Mouse (Mus musculus) embryonic facial prominence, embryonic 10.5 days (tissue): Measurements from ENCODE around the gene Muc1. TPM values are rescaled to one million over a fixed set of nuclear protein-coding genes. Genes with fewer than 3 reads are reported as not detected.

Source experiments
- DNase-seq: peaks from one replicate; pipeline ENCODE4 v3.0.0-alpha.2; 2017; ENCODE audit warnings: low spot score
- H3K27ac ChIP-seq: fragments of 300-500 bp; sonication (generic); replicated peaks from 2 replicates; pipeline ENCODE4 v1.5.1; 2016; ENCODE audit warnings: mild to moderate bottlenecking
- H3K27me3 ChIP-seq: fragments of 300-500 bp; sonication (generic); replicated peaks from 2 replicates; pipeline ENCODE4 v1.6.1; 2016; ENCODE audit warnings: low read depth, mild to moderate bottlenecking; ENCODE audit not compliant: poor library complexity, severe bottlenecking
- H3K36me3 ChIP-seq: fragments of 300-500 bp; sonication (generic); replicated peaks from 2 replicates; pipeline ENCODE4 v1.6.1; 2016; ENCODE audit warnings: mild to moderate bottlenecking, moderate library complexity
- H3K4me1 ChIP-seq: fragments of 300-500 bp; sonication (generic); 2 replicates; pipeline ENCODE4 v1.6.1; 2016
- H3K4me3 ChIP-seq: fragments of 300-500 bp; sonication (generic); 2 replicates; pipeline ENCODE4 v1.5.1; 2016; ENCODE audit warnings: mild to moderate bottlenecking, moderate library complexity
- H3K9me3 ChIP-seq: fragments of 300-500 bp; sonication (generic); 2 replicates; pipeline ENCODE4 v1.6.1; 2016; ENCODE audit warnings: mild to moderate bottlenecking
- WGBS: fragments of 180-500 bp; shearing (Covaris S2); methylation state at CpG from one replicate; pipeline ENCODE4 v1.1.7; 2016; 5-methylcytosine and 5-hydroxymethylcytosine counted together
- polyA plus RNA-seq: library from polyadenylated mRNA; unstranded; fragments of >200 nt; fragmentation: Nextera tagmentation; extraction: Ambion mirVana; gene quantifications from 2 replicates; pipeline ENCODE4 v1.2.1, GENCODE M21; 2016

The Muc1 gene
- 0.15 and 0.81 TPM in 2 replicates for polyA plus RNA-seq

- H3K36me3 ChIP-seq, result peaks cover 18% of the 10 kb centered on the region
- no peak for DNase-seq
- H3K27ac ChIP-seq, result peak within 1 kb of the TSS; percentile 93
- H3K4me1 ChIP-seq, result peaks cover 72% of the 10 kb centered on the region
- H3K27me3 ChIP-seq, result peaks cover 59% of the 10 kb centered on the region
- peak within 1 kb of the TSS; percentile 78 for H3K4me3 ChIP-seq
- no peaks in the 10 kb centered on the region for H3K9me3 ChIP-seq
- 20% methylated on average over 10 of the region's 10 CpGs for WGBS
Measured at GRCm38 (mm10) chr3:89228836-89229235, at the start of gene Muc1. TSS of gene Muc1 (plus strand) at chr3:89229057.

DNA sequence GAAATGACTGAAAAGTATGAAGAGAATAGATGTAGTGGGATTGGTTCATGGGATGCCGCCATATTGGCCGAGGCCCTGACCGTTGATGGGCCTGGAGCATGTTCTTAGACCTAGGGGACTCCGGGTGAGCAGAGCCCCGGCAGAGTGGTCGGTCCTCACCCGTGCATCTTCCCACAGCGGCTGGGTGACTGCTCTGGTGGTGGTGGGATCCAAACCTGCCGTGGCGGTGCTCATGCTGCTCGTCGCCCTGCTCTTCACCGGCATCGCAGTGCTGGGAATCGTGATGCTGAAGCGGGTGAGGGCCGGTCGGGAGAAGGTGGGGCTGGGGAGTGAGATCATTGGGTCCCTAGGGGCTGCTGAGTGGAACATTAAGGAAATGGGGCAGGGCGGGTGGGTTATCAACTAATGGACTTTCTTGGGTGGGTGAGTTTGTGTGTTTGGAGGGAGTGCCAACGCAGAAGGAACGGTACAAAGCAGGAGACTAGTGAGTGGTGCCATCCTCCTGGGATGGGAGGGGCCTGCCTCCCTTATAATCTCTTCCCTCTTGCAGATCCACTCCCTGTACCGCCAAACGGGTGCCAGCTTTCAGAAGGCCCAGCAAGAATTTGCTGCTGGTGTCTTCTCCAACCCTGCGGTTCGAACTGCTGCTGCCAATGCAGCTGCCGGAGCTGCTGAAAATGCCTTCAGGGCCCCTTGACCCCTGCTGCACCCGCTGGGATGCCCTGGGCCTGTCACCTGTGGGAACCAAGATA, 46.9 kb upstream of the Muc1 start:
- Histone ChIP-seq H3K4me3 (peak overlapping the region; percentile 77; the same call in 1 of the 2 replicates), H3K27ac (no peak overlapping the region)
- no peak for DNase-seq

GRCm38 (mm10) chr3:89182531-89183057, 46.3 kb upstream of the Muc1 start:
- no peak for DNase-seq
- Histone ChIP-seq H3K27ac (peak overlapping the region; percentile 93), H3K4me3 (peak overlapping the region; percentile 77), H3K36me3 (peaks cover 53% of the 10 kb centered on the region), H3K27me3 (peaks cover 11% of the 10 kb centered on the region), H3K4me1 (peaks cover 60% of the 10 kb centered on the region), H3K9me3 (no peaks in the 10 kb centered on the region)
- 54% methylated on average over 7 of the region's 7 CpGs for WGBS

More for the DNA sequence above, 46.9 kb upstream of the Muc1 start:
- peaks cover 47% of the 10 kb centered on the region for H3K36me3 ChIP-seq
- H3K9me3 ChIP-seq, result no peaks in the 10 kb centered on the region
- H3K27me3 ChIP-seq, result peaks cover 4% of the 10 kb centered on the region
- 91% methylated on average over 27 of the region's 27 CpGs for WGBS
- peaks cover 53% of the 10 kb centered on the region for H3K4me1 ChIP-seq

- Histone ChIP-seq H3K4me1 (peaks cover 60% of the 10 kb centered on the region), H3K36me3 (peaks cover 59% of the 10 kb centered on the region), H3K9me3 (no peaks in the 10 kb centered on the region), H3K27me3 (peaks cover 16% of the 10 kb centered on the region), H3K27ac (peak within 1 kb of the TSS; percentile 93), H3K4me3 (peak within 1 kb of the TSS; percentile 77)
- WGBS, result 6% methylated on average over 39 of the region's 39 CpGs
- DNase-seq, result peak; percentile 91
Measured at GRCm38 (mm10) chr3:89183058-89183958, 45.5 kb upstream of the Muc1 start, which contains the start of gene Fam189b. TSS of gene Fam189b (plus strand) at chr3:89183143.

GRCm38 (mm10) chr3:89183959-89184315, 44.9 kb upstream of the Muc1 start:
- WGBS, result 77% methylated on average over 6 of the region's 6 CpGs
- Histone ChIP-seq H3K27ac (peak overlapping the region; percentile 93), H3K36me3 (peaks cover 61% of the 10 kb centered on the region), H3K4me1 (peaks cover 58% of the 10 kb centered on the region), H3K4me3 (peak overlapping the region; percentile 77), H3K9me3 (no peaks in the 10 kb centered on the region), H3K27me3 (peaks cover 21% of the 10 kb centered on the region)
- DNase-seq, result no peak

- WGBS, result 34% methylated on average over 23 of the region's 23 CpGs
- DNase-seq, result no peak
- Histone ChIP-seq H3K27me3 (peaks cover 21% of the 10 kb centered on the region), H3K9me3 (no peaks in the 10 kb centered on the region), H3K4me3 (no peak overlapping the region), H3K36me3 (peaks cover 29% of the 10 kb centered on the region), H3K27ac (no peak overlapping the region), H3K4me1 (peaks cover 55% of the 10 kb centered on the region)
Measured at GRCm38 (mm10) chr3:89187197-89187596, 41.7 kb upstream of the Muc1 start.

GRCm38 (mm10) chr3:89187690-89188477, 41.0 kb upstream of the Muc1 start:
- H3K27me3 ChIP-seq, result peaks cover 21% of the 10 kb centered on the region
- peaks cover 50% of the 10 kb centered on the region for H3K4me1 ChIP-seq
- H3K27ac ChIP-seq, result no peak overlapping the region
- WGBS, result 63% methylated on average over 18 of the region's 18 CpGs
- no peak for DNase-seq
- H3K9me3 ChIP-seq, result no peaks in the 10 kb centered on the region
- H3K4me3 ChIP-seq, result no peak overlapping the region
- H3K36me3 ChIP-seq, result peaks cover 24% of the 10 kb centered on the region

DNA sequence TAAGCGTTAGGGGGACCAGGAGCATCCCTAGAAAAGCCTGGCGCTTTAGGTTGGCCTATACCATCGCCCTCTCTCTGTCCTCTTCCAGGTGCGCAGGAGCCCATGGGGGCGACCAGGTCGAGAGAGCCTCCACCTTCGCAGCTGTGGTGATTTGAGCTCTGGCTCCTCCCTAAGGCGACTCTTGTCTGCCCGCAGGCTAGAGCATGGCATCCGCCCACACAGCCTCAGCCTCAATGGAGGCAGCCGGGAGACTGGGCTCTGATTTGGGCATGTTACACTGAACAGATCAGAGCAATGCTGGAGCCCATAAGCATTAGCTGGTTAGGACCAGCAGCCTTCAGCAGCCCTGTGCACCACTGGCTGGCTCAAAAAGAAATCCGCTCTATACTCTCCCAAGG, 40.4 kb upstream of the Muc1 start:
- Histone ChIP-seq H3K27ac (no peak overlapping the region), H3K36me3 (peaks cover 24% of the 10 kb centered on the region), H3K4me1 (peaks cover 44% of the 10 kb centered on the region), H3K4me3 (0 out of 2 replicates have a peak overlapping the region, but pooled peaks have one; percentile 22), H3K9me3 (no peaks in the 10 kb centered on the region), H3K27me3 (peaks cover 21% of the 10 kb centered on the region)
- no peak for DNase-seq
- 58% methylated on average over 12 of the region's 12 CpGs for WGBS

DNA sequence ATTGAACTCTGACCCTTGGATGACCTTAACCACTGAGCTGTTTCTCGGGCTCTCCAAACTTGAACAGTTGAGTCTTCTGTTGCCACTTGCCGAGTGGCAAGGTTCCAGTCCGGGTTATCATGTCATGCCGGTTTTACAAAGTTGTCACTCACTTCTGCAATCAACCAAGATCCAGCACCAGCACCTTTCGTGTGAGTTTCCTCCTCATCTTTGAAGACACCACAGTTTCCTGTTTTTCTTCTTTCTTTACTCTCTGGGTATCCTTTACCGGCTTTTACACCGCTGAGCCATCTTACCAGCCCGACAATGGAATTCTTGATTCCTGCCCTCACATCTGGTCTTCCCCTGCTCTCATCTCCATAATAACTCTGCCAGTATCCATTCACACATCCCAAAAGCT, 38.4 kb upstream of the Muc1 start:
- peaks cover 27% of the 10 kb centered on the region for H3K4me1 ChIP-seq
- H3K4me3 ChIP-seq, result no peak overlapping the region
- H3K9me3 ChIP-seq, result no peaks in the 10 kb centered on the region
- H3K36me3 ChIP-seq, result peaks cover 24% of the 10 kb centered on the region
- no peak for DNase-seq
- peaks cover 21% of the 10 kb centered on the region for H3K27me3 ChIP-seq
- no peak overlapping the region for H3K27ac ChIP-seq
- 85% methylated on average over 8 of the region's 8 CpGs for WGBS

- no peak for DNase-seq
- Histone ChIP-seq H3K4me1 (peaks cover 23% of the 10 kb centered on the region), H3K9me3 (no peaks in the 10 kb centered on the region), H3K36me3 (peaks cover 7% of the 10 kb centered on the region), H3K27ac (no peak overlapping the region), H3K27me3 (0 out of 2 replicates have a peak, but pooled peaks cover 5% of the 10 kb centered on the region), H3K4me3 (no peak overlapping the region)
- WGBS, result 77% methylated on average over 1 of the region's 1 CpGs
Measured at GRCm38 (mm10) chr3:89193351-89193750, 35.5 kb upstream of the Muc1 start.

- no peak overlapping the region for H3K4me3 ChIP-seq
- H3K4me1 ChIP-seq, result peaks cover 19% of the 10 kb centered on the region
- no peak overlapping the region for H3K27ac ChIP-seq
- H3K36me3 ChIP-seq, result peaks cover 2% of the 10 kb centered on the region; the same call in 1 of the 2 replicates
- no peak for DNase-seq
- H3K27me3 ChIP-seq, result no peaks in the 10 kb centered on the region
- H3K9me3 ChIP-seq, result no peaks in the 10 kb centered on the region
- 87% methylated on average over 2 of the region's 2 CpGs for WGBS
Measured at GRCm38 (mm10) chr3:89193853-89194252, 35.0 kb upstream of the Muc1 start.
